Mouse (Mus musculus) cerebellum, adult 2 months (tissue): ENCODE results near the gene Itm2c. TPM values are rescaled to one million over a fixed set of nuclear protein-coding genes. Genes with fewer than 3 reads are reported as not detected.
A peak's percentile ranks its signal among the peaks of the same experiment; 100 is the strongest.

ENCODE experiments used
- DNase-seq, 2 experiments: peaks; one replicate each; pipeline ENCODE4 v3.0.0; 2021
- H3K27ac ChIP-seq: fragments of 200-500 bp; 2 replicates; pipeline ENCODE4 v1.5.1; 2012; ENCODE audit warnings: low read length, control low read depth, inconsistent platforms; ENCODE audit not compliant: insufficient read depth
- H3K27me3 ChIP-seq: fragments of 200-500 bp; 2 replicates; pipeline ENCODE4 v1.6.1; 2012; ENCODE audit warnings: inconsistent platforms, mild to moderate bottlenecking, low read length, moderate library complexity; ENCODE audit not compliant: control insufficient read depth, insufficient read depth
- H3K4me1 ChIP-seq: fragments of 200-500 bp; 2 replicates; pipeline ENCODE4 v1.6.1; 2011; ENCODE audit warnings: low read length; ENCODE audit not compliant: control insufficient read depth, insufficient read depth
- H3K4me3 ChIP-seq: fragments of 200-500 bp; replicated peaks from 2 replicates; pipeline ENCODE3; 2011; ENCODE audit warnings: mild to moderate bottlenecking, low read depth, low read length, control low read depth; ENCODE audit not compliant: insufficient read depth
- CTCF ChIP-seq: fragments of 200-500 bp; IDR thresholded peaks from 2 replicates; pipeline ENCODE4 v1.5.1; 2011; ENCODE audit warnings: low read depth, mild to moderate bottlenecking, control low read depth, low read length, moderate library complexity, borderline replicate concordance; ENCODE audit not compliant: insufficient read depth
- POLR2A ChIP-seq: fragments of 200-500 bp; IDR thresholded peaks from 2 replicates; pipeline ENCODE4 v1.6.1; 2011; ENCODE audit warnings: low read length, control low read depth, borderline replicate concordance; ENCODE audit not compliant: insufficient read depth
- WGBS: fragments of 180-500 bp; shearing (Covaris S2); methylation state at CpG from one replicate; pipeline ENCODE4 v1.1.7; 2018; 5-methylcytosine and 5-hydroxymethylcytosine counted together
- polyA plus RNA-seq: library from polyadenylated mRNA; depleted of rRNA; stranded (reverse); fragments of >200 nt; gene quantifications from 2 replicates; pipeline ENCODE4 v1.2.3, GENCODE M21; 2012

Gene Itm2c
- polyA plus RNA-seq, 1 experiment, result 533 TPM

DNA sequence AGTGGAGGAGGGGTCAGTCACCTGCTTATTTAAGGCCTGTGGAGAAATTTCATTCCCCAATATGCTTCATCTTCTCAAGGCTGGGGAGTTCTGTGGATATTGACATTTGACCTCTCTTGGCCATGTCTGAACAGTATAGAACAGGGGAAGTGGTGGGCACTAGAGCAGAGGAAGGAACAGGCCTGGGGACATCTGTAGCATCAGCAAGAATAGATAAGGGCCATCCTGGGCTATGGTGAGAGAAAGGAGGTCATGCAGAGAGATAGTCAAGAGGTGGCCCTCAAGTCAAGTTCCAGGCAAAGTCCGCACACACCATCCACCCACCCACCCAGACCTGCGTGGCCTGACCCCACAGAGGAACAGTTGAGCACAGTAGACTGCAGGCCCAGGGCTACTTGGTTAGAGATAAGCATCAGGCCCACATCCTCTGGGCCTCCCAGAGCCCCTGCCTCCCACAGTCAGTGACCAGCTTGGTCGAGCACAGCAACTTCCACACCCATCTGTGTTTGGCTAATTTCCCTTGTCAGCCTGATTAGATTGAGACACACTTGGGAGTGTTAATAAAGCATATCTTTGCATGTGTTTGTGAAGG, 7.5 kb downstream of the Itm2c start:
- peaks cover 81% of the 10 kb centered on the region for H3K4me1 ChIP-seq
- 42% methylated on average over 3 of the region's 3 CpGs for WGBS
- DNase-seq, result peak in 1 of 2 experiments; percentile 47

DNA sequence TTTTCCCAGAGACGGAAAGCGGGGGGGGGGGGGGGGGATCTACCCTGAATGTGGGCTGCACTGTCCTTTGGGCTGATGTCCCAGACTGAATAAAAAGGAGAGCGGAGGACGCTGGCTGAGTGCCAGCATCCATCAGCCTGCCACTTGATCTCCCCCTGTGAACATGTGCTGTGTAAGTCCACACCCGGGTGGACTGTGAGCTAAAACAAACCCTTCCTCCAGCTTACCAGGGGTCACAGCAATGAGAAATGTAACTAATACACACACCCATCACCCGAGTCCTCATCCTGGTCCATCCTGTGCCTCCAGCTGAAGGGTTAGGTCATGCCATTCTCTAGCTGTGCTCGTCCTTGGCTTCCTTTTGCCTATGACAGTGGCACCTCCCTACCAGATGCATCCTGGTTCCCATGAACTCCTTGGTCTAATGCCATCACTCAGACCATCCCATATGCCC, 8.1 kb downstream of the Itm2c start:
- DNase-seq, result peak; percentile 66 to 72

More for the DNA sequence above, 7.5 kb downstream of the Itm2c start:
- no peak overlapping the region for H3K4me3 ChIP-seq
- no peaks in the 10 kb centered on the region for H3K27me3 ChIP-seq
- TF ChIP-seq CTCF (no peak), POLR2A (no peak)
- H3K27ac ChIP-seq, result peak overlapping the region; percentile 69

DNA sequence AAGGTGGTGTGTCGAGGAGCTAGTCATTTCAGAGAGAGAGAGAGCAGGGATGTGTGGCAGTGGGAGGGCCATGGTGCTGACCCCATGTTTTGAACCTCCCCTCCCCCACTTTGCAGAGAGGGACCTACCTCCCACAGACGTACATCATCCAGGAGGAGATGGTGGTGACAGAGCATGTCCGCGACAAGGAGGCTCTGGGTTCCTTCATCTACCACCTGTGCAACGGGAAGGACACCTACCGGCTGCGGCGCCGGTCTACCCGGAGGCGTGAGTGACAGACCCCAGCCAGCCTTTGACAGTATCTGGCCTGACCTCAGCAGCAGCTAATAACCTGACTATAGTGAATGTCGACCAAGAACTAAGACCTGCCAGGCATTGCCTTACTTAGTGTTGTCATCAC, 12.8 kb downstream of the Itm2c start:
- no peak for DNase-seq
- Histone ChIP-seq H3K27me3 (no peaks in the 10 kb centered on the region), H3K4me3 (no peak overlapping the region), H3K27ac (no peak overlapping the region), H3K4me1 (peaks cover 37% of the 10 kb centered on the region)
- WGBS, result 84% methylated on average over 12 of the region's 12 CpGs
- TF ChIP-seq POLR2A (no peak), CTCF (no peak)

More for the DNA sequence above, 8.1 kb downstream of the Itm2c start:
- H3K4me1 ChIP-seq, result peaks cover 76% of the 10 kb centered on the region
- peak overlapping the region; percentile 89 for H3K27ac ChIP-seq
- 2% methylated on average over 7 of the region's 7 CpGs for WGBS
- H3K27me3 ChIP-seq, result no peaks in the 10 kb centered on the region
- peak overlapping the region; percentile 30 for H3K4me3 ChIP-seq
- TF ChIP-seq POLR2A (no peak), CTCF (no peak)

DNA sequence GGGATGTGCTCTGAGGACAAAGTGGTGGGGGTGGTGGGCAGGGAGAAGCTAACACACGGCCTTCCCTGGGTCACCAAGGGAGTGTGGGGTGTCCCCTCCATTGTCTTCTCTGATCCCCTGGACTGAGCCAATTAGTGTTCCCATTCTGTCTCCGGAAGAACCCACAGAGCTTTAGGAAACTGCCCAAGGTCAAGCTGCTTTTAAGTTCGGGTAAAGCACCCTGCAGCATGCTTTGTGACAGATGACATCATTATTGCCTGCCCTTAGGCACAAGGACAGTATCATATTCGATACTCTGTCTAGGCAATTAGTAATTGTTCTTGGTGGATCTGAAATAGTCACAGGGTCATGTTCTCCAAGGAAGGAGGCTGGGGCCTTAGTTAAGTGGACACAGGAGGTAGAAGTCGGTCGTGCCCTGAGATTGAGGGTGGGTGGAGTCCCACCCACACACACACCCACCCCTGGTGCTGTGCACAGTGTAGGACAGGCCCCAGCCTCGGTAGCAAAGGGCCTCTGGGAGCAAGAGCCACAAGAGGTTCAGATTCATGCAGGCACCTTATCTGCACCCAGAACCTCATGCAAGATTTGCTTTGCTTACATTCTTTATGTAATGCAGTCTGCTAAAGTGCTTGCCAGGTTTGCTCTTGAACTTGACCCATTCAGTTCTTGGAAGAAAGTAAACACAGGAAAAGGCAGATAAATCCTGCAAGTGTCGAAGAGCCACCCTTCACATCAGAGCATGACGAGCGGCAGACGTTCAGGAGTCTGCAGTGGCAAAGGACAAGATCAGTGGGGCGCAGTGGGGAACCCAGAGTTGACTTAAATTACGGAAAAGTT, 14.9 kb downstream of the Itm2c start:
- Histone ChIP-seq H3K27me3 (no peaks in the 10 kb centered on the region), H3K4me1 (peaks cover 22% of the 10 kb centered on the region), H3K4me3 (no peak overlapping the region), H3K27ac (no peak overlapping the region)
- WGBS, result 65% methylated on average over 13 of the region's 13 CpGs
- no peak for DNase-seq
- no peak for TF ChIP-seq POLR2A
- no peak for TF ChIP-seq CTCF

DNA sequence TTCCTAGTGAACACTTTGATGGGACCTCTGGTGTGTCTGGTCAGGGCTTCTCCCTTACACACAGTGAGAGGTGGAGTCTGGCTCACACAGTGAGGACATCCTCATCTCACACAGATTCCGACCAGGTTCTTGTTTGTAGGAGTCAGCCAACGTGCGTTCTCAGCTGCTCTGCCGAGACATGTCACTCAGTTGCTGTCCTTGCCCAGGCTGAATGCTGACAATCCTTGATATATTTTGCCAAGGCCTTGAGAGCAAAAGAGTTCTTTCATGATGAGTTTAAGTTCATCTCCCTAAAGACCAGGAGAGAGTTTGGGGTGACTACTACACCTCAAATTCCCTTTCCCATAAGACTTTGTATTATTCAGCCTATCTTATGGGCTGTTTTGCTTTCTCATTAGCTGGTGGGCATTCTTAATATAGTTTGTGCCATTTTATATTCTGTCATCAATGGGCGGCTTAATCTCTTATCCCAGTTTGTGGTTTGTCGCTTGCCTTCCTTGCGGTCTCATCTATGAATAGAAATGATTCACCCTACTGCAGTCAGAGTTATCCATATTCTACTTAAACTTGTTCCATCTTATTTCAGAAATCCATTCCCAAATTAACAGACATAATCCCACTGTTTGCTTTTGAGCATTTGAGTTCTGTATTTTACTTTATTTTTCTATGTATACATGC, 19.1 kb downstream of the Itm2c start:
- WGBS, result 88% methylated on average over 7 of the region's 7 CpGs
- Histone ChIP-seq H3K4me3 (no peak overlapping the region), H3K27ac (no peak overlapping the region), H3K27me3 (no peaks in the 10 kb centered on the region), H3K4me1 (no peaks in the 10 kb centered on the region)
- TF ChIP-seq CTCF (no peak), POLR2A (no peak)
- no peak for DNase-seq

DNA sequence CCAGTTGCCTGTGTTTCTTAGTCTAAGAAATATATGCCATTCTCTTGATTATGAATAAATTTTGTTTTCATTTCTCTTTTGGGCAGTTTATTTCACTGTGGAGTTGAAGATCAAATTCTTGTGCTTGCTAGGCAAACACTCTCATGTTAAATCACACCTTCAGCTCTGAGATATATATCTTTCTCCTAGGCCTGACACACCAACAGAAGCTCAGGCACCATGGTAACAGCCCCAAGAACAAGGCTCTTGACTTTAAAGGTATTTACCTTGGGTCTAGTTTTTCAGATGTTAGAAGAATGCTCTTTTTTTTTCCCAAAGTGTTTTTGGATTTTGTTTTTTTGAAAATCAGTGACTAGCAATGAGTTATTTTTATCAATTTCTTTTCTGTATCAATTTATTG, 21.8 kb downstream of the Itm2c start:
- DNase-seq, result no peak
- Histone ChIP-seq H3K4me1 (no peaks in the 10 kb centered on the region), H3K27ac (no peak overlapping the region), H3K27me3 (no peaks in the 10 kb centered on the region), H3K4me3 (no peak overlapping the region)
- TF ChIP-seq CTCF (no peak), POLR2A (no peak)

DNA sequence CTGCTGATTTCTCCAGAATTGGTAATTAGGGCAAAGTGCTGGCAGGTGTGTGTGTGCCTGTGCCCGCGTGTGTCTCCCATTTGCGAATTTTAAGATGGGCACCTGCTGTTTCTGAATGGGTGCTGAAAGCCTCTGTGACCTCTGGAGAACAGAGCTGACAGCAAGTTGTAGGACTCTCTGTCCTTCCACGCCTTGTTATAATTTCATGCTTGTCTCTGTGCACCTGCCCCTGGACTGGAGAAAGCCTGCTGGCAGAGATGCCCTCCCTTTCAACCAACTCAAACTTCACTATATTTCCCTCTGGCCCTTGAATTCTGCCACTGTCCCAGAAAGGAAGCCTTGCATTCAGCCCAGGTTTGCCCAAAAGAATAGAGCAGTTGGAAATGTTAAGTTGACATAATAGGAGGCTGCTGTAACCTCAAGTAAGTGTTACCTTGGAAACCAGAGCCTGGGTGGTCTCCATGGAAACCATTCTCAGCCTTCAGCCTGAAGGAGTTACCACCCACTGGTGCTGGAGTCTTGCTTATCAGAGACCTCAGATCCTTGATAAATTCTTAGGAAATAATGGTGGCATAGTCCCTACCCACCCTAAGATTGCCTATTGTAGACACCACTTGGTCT, 22.9 kb downstream of the Itm2c start:
- no peak for DNase-seq
- 39% methylated on average over 4 of the region's 4 CpGs for WGBS
- Histone ChIP-seq H3K27ac (no peak overlapping the region), H3K4me1 (no peaks in the 10 kb centered on the region), H3K4me3 (no peak overlapping the region), H3K27me3 (no peaks in the 10 kb centered on the region)
- no peak for TF ChIP-seq CTCF
- no peak for TF ChIP-seq POLR2A

DNA sequence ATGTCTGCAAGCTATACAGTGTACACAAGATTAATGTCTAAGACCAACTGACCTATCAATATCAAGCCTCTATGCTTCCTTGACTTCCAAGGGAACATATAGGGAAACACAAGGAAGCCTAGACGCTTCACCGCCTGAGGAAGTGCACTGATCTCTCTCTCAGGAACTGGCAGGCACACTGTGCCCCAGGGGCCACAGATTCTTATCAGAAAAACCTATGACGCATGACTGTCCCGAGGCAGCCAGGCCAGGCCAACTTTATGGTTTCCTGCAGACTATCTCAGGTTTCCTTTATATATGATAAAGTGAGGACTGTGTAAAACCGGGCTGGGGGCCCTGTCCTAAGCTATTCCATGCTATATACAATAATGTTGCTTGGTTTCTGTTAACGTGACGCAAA, 25.5 kb downstream of the Itm2c start:
- Histone ChIP-seq H3K27ac (no peak overlapping the region), H3K4me3 (no peak overlapping the region), H3K4me1 (peaks cover 9% of the 10 kb centered on the region), H3K27me3 (no peaks in the 10 kb centered on the region)
- no peak for DNase-seq
- WGBS, result 87% methylated on average over 7 of the region's 7 CpGs
- no peak for TF ChIP-seq CTCF
